Mouse (Mus musculus) urinary bladder, postnatal 25 days (tissue): ENCODE data around the gene Bik.
"Not testable (repeated sequence)": the region's sequence is repeated elsewhere in the genome, so short reads cannot be mapped to it uniquely, and the experiment has no call there.

Experiments used
- DNase-seq: peaks from one replicate; pipeline ENCODE4 v3.0.0; 2022; ENCODE audit warnings: low spot score

Bik gene

DNA sequence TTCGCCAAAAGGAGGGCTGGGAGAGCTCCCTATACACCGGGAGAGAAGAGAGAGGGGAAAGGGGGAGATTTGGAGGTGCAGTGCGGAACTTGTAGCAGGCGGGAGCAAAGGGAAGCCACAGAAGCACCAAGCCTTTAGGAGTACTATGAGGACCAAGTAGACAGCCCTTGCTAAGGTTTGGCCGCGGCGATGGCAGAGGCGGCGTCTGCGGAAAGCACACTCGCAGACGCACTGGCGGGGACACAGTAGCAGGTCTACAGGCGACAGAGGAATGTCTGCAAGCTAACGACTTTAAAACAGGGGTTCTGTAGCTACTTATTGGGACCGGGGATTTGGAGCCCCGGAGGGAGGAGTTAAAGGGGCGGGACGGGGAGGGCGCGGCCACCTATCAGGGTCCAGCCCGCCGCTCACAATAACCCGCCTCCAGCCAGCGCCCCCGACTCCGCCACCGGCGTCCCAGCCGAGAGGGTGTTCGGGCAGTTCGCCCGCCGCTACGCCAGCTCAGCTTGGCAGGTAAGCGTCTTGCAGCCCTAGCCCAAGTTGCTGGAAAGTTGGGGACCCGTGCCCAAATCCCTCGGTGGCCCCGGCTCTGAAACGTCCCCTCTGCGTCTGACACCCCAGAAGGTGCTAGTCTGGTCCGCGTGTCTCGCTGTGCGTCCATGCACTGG is at the start of gene Bik:
TSS of gene Bik (plus strand) at position 439 of the 668 bp plus-strand sequence.
- peak; percentile 43 for DNase-seq

DNA sequence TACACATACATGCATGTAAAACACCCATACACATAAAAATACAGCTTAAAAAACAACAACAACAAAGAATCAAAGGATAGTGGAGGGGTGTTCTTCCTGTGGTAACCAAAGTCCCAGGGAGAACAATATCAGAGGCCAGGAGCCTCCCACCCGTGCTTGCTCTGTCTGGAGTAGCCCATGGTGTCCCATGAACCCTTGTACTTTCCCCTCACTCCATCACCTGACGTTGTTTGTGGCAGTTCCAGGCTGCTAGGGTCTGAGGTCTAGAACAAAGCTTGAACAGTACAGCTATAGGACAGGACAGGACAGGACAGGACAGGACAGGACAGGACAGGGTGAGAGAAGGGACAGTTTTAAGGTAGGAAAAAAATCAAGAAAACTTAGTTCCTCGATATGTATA is 48.6 kb upstream of the Bik start:
- DNase-seq = no peak

DNA sequence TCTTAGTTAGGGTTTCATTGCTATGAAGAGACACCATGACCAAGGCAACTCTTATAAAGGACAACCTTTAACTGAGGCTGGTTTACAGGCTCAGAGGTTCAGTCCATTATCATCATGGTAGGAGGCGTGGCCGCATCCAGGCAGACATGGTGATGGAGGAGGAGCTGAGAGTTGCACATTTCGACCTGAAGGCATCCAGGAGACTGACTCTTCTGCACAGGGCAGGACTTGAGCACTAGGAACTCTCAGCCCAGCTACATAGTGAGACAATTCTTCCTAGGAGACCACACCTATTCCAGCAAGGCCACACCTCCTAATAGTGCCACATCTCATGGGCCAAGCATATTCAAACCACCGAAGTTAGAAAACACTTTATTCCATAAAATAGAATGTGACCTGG is 46.8 kb upstream of the Bik start:
- DNase-seq = no peak

DNA sequence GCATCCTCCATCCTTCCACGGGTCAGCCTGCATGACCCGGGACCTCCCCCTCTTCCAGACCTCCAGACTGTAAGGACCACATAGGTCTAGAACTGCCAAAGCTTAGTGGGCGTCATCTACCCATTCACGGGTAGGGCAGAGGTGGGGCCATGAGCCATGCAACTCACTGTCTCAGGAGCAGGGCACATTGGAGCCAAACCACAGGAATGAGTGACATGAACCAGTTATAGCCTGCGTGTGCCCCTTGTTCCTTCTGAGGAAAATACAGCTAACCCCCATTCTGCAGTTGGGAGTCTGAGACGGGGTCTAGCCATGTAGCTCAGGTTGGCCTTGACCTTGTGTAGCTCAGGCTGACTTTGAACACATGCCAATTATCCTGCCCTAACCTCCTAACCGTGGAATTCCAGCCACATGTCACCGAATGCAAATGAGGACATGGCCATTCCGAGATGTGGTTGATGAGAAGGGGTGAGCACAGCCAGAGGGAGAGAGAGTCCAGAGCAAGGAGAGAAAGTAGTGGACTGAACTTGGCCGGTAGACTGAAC is 45.4 kb upstream of the Bik start:
- DNase-seq = no peak

DNA sequence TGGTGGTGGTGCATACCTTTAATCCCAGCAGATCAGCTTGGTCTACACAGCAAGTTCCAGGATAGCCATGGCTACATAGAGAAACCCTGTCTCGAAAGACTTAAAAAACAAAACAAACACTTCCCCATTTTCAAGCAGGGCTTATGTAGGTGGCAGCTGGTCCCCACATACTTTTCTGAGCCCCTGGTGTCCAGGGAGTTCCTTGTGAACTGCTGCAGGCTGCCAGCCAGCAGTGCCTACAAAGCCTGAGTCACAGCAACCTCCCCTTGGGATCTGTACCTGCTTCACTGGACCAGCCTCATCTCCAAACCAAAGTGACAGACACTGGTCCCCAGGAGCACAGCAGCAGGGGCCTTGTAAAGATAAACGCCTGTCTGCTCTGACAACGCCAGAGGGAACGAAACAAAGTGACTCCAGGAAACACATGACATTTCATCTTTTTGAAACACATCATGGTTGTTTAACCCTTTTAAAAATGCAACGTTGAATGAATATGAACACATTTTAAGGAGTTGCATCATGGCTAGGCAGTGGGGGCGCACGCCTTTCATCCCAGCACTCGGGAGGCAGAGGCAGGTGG is 43.9 kb upstream of the Bik start:
- DNase-seq = no peak

DNA sequence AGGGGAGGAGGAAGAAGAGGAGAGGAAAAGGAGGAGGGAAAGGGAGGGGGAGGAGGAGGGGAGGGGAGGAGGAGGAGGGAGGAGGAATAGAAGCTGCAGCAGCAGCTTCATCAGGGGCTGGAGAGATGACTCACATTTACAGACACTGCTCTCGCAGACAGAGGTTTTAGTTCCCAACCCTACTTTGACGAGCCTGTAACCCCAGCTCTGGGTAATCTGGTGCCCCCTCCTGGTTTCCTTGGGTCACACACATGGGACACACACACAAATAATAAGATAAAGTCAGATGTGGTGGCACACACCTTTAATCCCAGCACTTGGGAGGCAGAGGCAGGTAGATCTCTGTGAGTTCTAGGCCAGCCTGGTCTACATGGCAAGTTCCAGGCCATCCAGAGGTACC is 43.2 kb upstream of the Bik start:
- no peak for DNase-seq

DNA sequence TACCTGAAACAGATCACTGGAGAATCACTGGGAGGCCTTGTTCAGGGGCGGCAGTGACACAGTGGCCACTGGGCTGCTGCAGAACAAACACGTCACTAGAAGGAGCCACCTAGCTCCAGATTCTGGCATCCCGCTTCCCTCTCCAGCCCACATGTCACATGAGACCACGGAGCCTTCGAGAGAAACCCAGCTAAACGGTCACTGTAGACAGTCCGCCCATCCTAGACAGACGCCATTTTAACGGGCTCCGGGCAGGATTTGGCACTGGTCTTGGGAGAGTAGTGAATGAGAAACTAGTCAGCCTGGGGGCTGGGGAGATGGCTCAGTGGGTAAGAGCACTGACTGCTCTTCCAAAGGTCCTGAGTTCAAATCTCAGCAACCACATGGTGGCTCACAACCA is 42.4 kb upstream of the Bik start:
- no peak for DNase-seq

DNA sequence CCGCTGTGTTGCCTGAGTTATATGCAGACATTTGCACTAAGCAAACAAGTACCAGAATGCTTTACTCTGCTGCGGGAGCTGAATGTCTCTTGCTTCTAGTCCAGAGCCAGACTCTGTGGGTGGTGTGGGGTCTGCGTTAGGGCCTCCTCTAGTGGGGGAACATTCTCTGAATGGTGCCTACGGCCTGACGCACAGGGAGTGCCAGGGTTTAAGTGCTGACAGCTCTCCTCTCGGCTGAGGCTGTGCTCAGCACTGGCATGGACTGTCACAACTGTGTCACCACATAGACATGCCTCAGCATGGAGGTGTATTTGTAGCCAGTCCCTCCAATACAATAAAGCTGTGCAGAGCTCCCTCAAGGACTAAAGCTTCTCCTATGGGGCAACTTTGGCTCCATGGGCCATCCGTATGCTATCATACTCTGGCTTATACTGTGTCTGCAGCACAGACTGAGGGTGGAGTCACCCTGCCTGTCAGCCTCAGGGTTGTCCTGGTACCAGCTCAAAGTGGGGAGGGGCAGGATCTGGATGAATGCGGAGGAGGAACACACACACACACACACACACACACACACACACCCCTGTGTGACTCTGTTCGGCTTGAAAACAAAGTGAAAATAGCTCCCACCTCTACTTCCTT is 39.1 kb upstream of the Bik start:
- no peak for DNase-seq

DNA sequence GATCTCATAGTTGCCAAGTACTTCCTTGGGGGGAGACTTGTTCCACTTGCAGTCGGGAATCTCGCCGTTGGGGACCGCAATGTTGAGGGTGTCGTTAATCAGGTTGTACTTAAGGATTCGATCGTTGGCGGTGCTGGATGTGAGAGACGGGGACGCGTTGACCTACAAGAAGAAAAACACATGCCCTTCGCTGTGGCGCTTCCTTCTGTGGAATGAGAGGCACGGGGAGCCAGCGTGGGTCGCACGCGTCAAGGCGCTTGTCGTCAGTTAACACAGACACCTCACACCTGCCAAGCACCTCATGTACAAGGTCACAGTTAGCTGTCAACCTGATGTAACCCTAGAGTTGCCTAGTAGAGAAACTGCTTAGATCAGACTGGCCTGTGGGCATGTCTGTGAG is 37.2 kb upstream of the Bik start:
- DNase-seq = no peak

DNA sequence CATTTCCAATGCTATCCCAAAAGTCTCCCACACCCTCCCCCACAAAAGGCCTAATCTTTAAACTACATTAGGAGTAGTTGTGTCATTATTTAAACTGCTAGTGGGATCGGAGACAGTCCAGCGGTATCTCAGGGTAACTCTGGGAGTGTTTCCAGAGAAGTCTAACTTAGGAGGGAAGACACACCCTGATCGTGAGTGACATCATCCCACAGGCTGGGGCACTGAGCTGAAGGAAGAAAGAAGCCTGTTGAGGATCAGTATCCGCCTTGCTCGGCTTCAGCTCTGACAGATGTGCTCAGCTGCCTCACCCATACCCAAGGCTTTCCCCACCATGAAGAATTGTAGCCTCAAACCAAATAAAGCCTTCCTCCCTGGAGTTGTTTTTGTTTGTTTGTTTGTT is 34.8 kb upstream of the Bik start:
- no peak for DNase-seq

DNA sequence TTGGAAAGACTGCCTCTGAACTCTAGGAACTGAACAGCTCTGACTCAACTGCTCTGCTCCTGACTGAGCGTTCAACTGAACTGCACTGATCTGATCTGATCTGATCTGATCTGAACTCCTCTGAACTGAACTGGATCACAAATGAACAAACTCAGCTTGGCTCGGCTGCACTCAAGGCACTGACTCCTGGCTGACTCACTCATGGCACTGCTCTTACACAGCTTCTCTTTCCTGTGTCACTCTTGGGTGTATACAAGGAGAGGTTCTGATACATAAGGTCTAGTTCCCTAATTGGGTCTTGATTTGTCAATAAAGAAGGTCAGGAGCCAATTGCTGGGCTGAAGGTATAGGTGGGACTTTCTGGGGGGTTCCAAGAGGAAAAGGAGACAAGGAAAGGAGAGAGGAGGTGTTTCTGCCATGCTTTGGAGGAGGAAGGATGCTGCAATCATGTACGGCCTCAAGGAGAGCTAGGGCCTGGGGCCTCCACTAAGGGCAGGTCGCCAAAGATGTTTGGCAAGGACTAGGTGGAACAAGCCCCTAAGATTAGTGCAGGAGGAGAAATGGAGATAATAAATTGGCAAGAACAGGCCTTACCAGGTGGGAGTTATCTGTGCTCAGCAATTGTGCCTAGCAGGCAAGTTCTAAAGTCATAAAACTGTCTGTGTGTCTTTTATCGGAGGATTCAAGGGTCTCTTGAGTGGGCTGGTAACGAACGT is 32.6 kb upstream of the Bik start:
- DNase-seq = no peak

DNA sequence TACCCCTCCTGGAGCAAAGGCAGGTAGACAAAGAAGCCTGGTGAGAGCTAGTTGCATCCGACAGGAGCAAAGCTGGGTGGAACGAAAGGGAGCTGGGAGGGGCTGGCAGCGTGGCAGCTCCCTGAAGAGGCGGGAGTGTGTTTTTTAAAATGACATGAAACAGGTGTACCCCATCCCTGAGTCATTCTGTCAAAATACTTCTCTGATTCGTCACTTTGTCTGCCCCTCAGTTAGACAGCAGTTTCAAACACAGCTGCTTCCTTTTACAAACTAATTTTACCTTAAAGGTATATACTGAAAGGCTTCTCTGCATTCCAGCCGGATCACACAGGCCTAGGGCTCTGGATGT is 32.1 kb upstream of the Bik start:
- DNase-seq = no peak

DNA sequence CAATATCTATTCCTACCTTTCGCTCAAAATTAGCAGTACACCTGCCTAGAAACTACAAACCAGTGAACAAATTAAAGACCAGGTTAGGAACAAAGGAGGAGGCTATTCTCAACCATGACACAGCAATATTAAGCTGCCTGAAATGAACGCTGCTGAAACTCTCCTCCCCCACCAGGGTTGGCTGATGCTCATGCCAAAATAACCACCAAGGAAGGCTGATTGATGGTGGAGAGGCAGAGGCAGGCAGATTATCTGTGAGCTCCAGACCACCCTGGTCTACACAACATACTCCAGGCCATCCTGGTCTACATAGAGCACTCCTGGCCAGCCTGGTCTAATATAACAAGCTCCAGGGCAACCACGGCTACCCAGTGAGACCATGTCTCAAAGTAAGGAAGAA is 31.5 kb upstream of the Bik start:
- no peak for DNase-seq

DNA sequence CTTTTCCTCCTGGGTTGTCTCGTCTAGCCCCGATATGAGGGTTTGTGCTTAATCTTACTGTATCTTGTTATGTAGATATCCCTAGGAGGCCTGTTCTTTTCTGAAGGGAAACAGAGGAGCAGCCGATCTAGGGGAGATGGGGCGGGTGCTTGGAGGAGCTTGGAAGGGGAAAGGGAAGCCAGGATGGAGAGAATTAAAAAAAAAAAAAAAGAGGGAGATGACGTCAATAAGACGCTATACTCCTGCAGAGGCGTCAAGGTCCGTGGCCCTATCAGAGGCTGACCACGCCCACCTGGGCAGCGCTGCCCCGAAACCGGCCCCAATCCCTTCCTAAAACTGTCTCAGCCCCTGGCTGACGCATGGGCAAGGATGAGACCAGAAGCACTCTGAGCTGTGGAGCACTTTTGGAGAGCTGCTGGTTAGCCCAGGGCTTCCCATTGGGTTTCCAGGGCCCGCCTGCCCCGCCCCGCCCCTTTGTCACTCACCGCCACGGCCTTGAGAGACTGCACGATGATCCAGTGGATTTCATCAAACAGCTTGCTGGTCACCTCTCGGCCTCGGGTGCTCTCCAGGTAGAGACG is 30.8 kb upstream of the Bik start:
- DNase-seq = no peak

DNA sequence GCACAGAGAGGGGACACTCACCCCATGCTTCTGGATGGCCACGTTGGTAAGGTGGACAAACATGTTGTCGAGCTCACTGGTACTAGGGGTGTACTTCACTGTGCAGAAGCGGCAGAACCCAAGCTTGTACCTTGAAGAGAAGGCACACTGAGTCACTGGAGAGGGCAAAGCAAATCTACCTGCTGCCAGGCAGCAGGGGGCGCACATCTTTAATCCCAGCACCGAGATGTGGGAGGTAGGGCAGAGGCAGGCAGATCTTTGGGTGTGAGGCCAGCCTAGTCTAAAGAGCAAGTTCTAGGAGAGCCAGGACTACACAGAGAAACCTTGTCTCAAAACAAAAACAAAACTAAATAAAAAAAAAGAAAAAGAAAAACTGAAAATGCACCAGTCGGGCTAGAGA is 29.4 kb upstream of the Bik start:
- DNase-seq = no peak

DNA sequence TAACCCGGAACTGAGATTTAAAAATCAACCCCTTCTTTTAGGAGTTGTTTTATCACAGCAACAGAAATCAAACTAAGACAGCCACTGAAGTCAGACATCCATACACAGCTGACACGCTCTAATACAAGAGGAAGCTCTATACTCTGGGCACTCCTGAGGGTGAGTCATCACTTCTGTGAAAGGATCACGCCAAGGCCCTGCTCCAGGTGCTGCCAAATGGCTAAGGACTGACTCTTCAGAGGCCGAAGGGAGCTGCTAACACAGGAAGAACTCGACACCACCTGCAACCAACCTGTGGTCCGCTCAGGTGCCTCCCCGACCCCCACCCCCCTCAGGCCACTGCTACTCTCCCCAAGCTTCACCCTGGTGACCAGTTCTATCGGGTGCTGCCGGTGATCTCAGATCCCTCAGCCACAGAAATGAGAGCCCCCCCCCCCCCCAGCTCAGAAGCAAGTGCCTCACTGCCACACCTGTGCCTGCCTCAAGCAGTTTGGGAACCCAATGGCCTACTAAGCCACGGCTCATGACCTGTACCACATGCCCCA is 27.4 kb upstream of the Bik start:
- no peak for DNase-seq

DNA sequence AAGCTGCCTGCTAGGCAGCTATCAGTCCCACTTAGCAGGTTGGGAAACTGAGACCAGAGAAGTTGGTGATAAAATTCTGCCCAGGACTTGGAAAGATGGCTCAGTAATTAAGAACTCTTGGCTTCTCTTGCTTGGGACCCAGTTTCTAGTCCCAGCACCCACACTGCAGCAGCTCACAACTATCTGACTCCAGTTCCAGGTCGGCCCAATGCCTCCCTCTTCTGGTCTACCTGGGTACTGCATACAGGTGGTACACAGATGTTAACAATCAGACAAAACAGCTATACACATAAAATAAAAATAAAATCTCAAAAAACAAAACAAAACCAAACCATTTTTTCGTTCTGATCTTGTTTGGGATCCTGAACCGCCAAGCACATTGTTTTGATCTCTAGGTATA is 26.3 kb upstream of the Bik start:
- no peak for DNase-seq

DNA sequence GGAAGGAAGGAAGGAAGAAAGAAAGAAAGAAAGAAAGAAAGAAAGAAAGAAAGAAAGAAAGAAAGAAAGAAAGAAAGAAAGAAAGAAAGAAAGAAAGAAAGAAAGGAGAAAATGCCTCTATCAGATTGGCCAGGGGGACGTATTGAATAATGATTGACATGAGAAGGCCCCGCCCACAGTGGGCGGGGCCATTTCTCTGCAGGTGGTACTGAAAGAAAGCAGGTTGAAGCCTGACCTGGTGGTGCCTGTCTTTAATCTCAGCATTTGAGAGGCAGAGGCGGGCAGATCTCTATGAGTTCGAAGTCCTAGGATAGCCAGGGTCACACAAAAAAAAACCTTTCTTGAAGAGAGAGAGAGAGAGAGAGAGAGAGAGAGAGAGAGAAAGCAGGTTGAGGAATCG is 25.2 kb upstream of the Bik start:
- DNase-seq = not testable (repeated sequence)

DNA sequence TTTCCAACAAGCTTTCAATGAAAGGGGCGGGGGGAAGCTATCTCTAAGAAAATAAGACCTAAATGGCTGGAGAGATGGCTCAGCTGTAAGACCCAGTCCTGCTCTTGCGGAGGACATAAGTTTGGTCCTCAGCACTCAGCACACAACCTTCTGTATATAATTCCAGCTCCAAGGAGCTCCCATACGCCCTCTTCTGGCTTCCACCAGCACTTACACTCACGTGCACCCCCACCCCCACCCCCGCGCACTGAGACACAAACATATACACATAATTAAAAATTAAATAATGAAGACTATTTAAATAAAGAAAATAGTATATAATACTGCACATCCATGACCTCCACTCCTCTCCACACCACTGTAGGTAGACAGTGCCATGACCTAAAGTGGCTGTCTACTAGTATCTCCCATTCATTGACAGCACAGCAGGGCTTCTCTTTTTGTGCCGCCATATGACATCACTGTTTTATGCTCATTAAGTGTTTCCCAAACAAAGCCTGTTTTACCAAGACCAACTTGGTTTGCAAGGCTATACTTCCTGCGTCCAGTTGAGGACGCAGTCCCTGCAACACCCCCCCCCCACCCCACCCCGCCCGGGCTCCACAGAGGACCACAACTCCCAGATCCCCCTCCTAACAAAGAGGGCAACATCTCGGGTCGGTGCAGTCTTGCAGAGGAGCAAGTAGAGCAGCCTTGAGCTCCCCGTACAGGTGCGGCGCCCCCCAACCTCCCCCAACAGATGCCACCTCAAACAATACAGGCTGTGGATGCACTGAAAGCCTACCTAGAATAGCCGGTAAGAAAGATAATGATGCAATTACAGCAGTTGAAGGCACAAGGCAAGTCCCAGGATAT is 16.5 kb upstream of the Bik start:
- DNase-seq = no peak

DNA sequence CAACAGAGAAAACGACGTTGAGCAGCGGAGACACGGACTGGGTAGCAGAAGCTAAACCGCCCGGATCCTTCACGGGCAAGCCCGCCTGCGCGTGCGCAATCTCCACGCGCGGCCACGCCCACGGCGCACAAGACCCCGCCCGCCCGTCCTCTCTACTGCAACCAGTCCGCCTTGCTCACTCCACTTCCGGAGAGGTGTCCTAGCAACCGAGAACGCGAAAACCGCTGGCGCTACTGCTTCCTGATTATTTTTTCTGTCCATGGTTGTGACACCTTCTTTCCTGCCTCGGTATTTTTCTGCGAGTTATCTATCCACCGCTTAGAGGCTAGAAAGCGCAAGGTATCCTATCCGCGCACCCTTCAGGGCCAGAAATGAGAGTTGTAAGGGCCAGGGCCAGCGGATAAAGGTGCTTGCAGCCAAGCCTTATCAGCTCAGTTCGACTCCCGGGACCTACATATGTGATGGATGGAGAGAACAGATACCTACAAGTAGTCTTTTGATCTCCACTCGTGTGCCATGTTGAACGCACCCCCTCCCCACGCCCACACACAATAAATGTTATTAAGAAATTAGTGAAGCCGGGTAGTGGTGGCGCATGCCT is 15.8 kb upstream of the Bik start, which contains the start of gene Ttll1:
TSS of gene Ttll1 (minus strand) at position 89 of the 601 bp plus-strand sequence.
- peak; percentile 95 for DNase-seq
